Mouse (Mus musculus): ENCODE results near the gene Nxt2. TPM values are rescaled to one million over a fixed set of nuclear protein-coding genes. Genes with fewer than 3 reads are reported as not detected.

Gene Nxt2
- polyA plus RNA-seq, 1 experiment from 2014 or later: 23.3 TPM

- Histone ChIP-seq H3K27ac (ENCODE audit: low read depth, low read length) (no peak overlapping the region), H3K9me3 (ENCODE audit: control insufficient read depth, low read length) (no peaks in the 10 kb centered on the region), H3K4me3 (ENCODE audit: low read length) (no peak overlapping the region), H3K4me1 (ENCODE audit: control insufficient read depth, insufficient read depth, low read length) (no peaks in the 10 kb centered on the region), H3K4me2 (replicated peaks; ENCODE audit: low read depth, low read length) (no peak overlapping the region), H3K36me3 (ENCODE audit: control insufficient read depth, insufficient read depth, low read length) (no peaks in the 10 kb centered on the region), H3K27me3 (ENCODE audit: control insufficient read depth, insufficient read depth, low read length) (no peaks in the 10 kb centered on the region), H3K9ac (ENCODE audit: low read depth, low read length) (no peak overlapping the region)
- 48% methylated on average over 3 of the region's 3 CpGs for WGBS
- ATAC-seq (ENCODE audit: low FRiP score, low TSS enrichment): no peak
These were observed 50.0 kb downstream of the Nxt2 start for GRCm38 (mm10) chrX:142276573-142276972.

- Histone ChIP-seq H3K4me1 (ENCODE audit: control insufficient read depth, insufficient read depth, low read length) (no peaks in the 10 kb centered on the region), H3K9me3 (ENCODE audit: control insufficient read depth, low read length) (no peaks in the 10 kb centered on the region), H3K4me3 (ENCODE audit: low read length) (no peak overlapping the region), H3K27ac (ENCODE audit: low read depth, low read length) (no peak overlapping the region), H3K9ac (ENCODE audit: low read depth, low read length) (no peak overlapping the region), H3K36me3 (ENCODE audit: control insufficient read depth, insufficient read depth, low read length) (no peaks in the 10 kb centered on the region), H3K4me2 (replicated peaks; ENCODE audit: low read depth, low read length) (no peak overlapping the region), H3K27me3 (ENCODE audit: control insufficient read depth, insufficient read depth, low read length) (no peaks in the 10 kb centered on the region)
- ATAC-seq (ENCODE audit: low FRiP score, low TSS enrichment): peak; percentile 64
- 46% methylated on average over 5 of the region's 5 CpGs for WGBS
These were observed 59.3 kb downstream of the Nxt2 start for GRCm38 (mm10) chrX:142285905-142286304.

Other genes with a start within 250 kb of the Nxt2 start
- gene Gucy2f, start 29.8 kb upstream of the Nxt2 start, polyA plus RNA-seq (2014; fragmentation: Nextera tagmentation; extraction: Ambion mirVana): not detected in 2 replicates
- gene Kcne1l, start 79.5 kb downstream of the Nxt2 start, polyA plus RNA-seq (2014; fragmentation: Nextera tagmentation; extraction: Ambion mirVana): 19.1 and 19.3 TPM in 2 replicates
- gene Acsl4, start 163.8 kb downstream of the Nxt2 start, polyA plus RNA-seq (2014; fragmentation: Nextera tagmentation; extraction: Ambion mirVana): 14.0 and 24.2 TPM in 2 replicates

All from kidney, embryonic 14.5 days (tissue).